Mouse (Mus musculus): ENCODE results near the gene Parp3.

DNA sequence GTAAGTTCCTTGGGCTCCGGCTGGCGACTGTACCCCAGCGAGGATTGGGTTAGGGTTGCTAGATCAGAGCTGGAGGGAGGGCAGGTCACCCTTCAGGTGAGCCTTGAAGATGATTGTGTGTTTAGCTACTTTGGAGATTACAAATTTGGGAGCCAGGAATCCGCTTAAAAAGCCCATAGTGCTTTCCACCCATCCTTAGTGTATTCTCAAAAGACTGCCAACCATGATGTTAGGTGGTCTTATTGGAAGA lies 46.8 kb downstream of the Parp3 start:
- TF ChIP-seq CTCF (conservative IDR thresholded peaks at IDR 0.05; ENCODE audit: insufficient read depth, insufficient read length, low read depth, low read length) (no peak), POLR2A (IDR thresholded peaks at IDR 0.05; ENCODE audit: low read depth, low read length) (no peak)

All from kidney, adult 2 months (tissue).